Mouse (Mus musculus) granulocyte monocyte progenitor cell, adult 5-6 weeks (primary cell): Measurements from ENCODE around the gene Fiz1. TPM values are rescaled to one million over a fixed set of nuclear protein-coding genes. Genes with fewer than 3 reads are reported as not detected.
"Not testable (repeated sequence)": the region's sequence is repeated elsewhere in the genome, so short reads cannot be mapped to it uniquely, and the experiment has no call there.

ENCODE experiments used
- ATAC-seq: replicated peaks from 2 replicates; pipeline ENCODE4 v1.8.0; 2016; ENCODE audit warnings: mild to moderate bottlenecking, moderate TSS enrichment, inconsistent platforms; ENCODE audit not compliant: poor library complexity, severe bottlenecking
- total RNA-seq, 2 experiments: library from RNA; stranded (forward) in 1 of 2; stranded (reverse) in 1 of 2; fragments of 200-712, 200-1000 nt in 1 of 2; fragments of >200 nt in 1 of 2; fragmentation: Nextera tagmentation in 1 of 2; gene quantifications; 2 replicates each; pipeline ENCODE4 v1.2.3; 2014 to 2017

The Fiz1 gene
- total RNA-seq, 2 experiments from 2014 or later: 23.4 to 27.4 TPM

DNA sequence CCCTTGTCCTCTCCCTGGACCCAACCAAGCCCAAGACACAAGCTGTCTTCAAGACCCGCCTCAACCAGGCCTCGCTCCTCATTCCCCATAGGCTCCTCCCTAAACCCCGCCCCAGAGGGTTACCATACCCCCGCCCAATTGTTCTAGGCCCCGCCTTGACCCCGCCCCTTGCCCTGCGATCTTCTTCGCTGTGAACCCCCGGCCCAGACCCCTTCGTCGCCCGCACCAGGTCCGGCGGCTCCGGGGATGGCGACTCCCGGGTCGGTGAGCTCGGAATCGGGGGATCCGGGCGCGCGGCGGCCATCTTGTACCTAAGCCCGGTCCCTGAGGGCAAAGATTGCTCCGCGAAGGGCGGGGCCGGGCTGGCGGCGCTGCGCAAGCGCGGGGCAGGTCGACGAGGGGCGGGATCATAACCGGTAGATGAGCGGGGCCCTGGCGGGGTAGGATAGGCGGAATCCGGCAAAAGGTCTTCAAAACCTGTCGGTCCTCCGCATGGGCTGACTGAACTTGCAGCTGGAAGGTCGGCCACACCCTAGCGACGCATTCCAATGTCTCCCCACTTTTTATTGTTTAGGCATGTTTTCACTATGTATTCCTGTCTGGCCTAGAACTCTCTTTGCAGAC is 23.7 kb upstream of the Fiz1 start, which contains the start of gene Zfp784:
TSS of gene Zfp784 (minus strand) at position 338 of the 624 bp plus-strand sequence.
- peak; percentile 95 for ATAC-seq

GRCm38 (mm10) chr7:5037467-5037866 is 23.0 kb upstream of the Fiz1 start:
- ATAC-seq: no peak

DNA sequence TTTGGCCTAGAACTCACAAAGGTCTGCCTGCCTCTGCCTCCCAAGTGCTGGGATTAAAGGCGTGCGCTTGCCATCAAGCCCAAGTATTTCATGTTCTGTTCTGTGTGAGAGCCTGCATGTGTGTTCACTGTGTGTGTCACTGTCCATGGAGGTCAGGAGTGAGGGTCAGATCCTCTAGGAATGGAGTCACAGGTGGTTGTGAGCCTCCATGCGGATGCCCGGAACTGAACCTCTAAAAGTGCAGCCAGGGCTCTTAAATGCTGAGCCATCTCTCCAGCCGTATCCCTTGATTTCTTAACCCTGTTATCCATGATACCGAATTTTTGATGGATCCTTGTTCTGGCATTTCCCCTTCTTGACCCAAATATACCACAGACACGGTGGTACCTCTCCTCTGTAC is 22.5 kb upstream of the Fiz1 start:
- ATAC-seq: no peak

DNA sequence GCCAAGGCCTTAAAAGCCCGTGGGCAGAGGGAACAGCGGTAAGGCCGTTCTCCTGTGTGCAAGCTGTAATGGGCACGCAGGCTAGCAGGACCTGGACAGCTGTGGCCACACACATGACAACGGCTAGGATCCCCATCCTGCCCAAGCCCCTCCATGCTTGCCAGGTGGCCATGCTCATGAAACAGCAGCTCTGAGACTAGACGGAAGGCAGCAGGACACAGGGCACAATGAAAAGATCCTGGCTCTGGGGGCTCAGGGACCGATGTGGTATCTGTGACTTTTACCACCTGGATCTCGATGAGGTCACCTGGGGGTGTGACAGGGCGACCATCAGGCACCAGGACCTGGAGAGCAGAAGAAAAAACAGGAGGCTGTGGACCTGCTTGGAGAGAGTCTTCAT is 21.6 kb upstream of the Fiz1 start:
- ATAC-seq: no peak

GRCm38 (mm10) chr7:5035628-5036027 is 21.1 kb upstream of the Fiz1 start:
- ATAC-seq: no peak

DNA sequence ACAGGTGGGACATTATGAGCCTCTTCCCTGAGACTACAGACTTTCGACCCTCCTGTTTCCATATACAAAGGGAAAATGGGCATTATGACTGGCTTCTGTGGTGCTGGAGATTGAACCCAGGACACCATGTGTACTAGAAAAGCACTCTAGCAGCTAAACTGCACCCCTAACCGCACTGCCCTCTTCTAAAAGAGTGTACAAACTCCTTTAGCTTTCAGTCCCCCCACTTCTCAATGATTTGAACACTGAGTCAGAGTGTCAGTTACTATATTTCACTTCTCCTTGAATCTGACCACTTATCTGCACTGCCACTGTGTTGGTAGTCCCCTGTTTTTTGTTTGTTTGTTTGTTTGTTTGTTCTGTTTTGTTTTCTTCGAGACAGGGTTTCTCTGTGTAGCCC is 19.3 kb upstream of the Fiz1 start, which contains the start of gene 4632433K11Rik:
TSS of gene 4632433K11Rik (plus strand) at position 301 of the 400 bp plus-strand sequence.
- no peak for ATAC-seq

- ATAC-seq: no peak
These were observed 17.0 kb upstream of the Fiz1 start for GRCm38 (mm10) chr7:5031496-5031895.

GRCm38 (mm10) chr7:5030554-5031275 is 16.2 kb upstream of the Fiz1 start:
- ATAC-seq: no peak

DNA sequence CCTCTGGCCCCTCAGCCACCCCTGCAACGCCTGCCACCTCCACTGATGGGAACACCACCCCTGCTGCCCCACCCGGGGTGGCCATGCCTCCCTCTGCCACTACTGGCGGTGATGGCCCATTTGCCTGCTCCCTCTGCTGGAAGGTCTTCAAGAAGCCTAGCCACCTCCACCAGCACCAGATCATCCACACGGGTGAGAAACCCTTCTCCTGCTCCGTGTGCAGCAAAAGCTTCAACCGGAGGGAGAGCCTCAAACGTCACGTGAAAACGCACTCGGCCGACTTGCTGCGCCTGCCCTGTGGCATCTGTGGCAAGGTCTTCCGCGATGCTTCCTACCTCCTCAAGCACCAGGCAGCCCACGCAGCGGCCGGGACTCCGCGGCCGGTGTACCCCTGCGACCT is 15.4 kb upstream of the Fiz1 start:
- ATAC-seq: no peak

- ATAC-seq: no peak
These were observed 15.0 kb upstream of the Fiz1 start for GRCm38 (mm10) chr7:5029543-5029942.

- ATAC-seq: no peak
These were observed 6.7 kb upstream of the Fiz1 start for GRCm38 (mm10) chr7:5021197-5021596.

DNA sequence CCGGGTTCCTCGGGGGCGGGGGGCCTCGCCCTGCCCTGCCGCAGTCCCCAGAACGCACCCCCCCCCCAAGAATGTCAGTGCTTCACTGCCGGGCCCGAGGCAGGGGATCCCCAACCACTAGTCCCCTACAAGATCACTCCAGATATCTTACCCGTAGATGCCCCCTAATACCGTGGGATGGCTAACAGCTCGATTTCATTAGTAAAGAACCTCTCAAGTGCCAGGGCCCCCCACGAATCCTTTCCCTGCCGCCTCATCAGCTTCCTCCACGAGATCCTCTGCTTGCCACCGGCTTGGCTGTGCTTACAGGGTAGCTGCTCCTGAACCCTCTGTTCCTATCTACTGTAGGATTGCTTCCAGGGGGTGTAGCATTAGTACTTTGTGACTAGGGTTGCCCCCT is 6.2 kb upstream of the Fiz1 start:
- no peak for ATAC-seq

GRCm38 (mm10) chr7:5020000-5020681 is 5.6 kb upstream of the Fiz1 start, which contains the start of the genes Zfp865 and Ccdc106:
Gene Zfp865, plus strand, starts transcription at chr7:5020376.
Gene Ccdc106, plus strand, starts transcription at chr7:5020553.
- ATAC-seq: peak; percentile 76

- ATAC-seq: not testable (repeated sequence)
These were observed 5.1 kb upstream of the Fiz1 start for GRCm38 (mm10) chr7:5019576-5019975.

DNA sequence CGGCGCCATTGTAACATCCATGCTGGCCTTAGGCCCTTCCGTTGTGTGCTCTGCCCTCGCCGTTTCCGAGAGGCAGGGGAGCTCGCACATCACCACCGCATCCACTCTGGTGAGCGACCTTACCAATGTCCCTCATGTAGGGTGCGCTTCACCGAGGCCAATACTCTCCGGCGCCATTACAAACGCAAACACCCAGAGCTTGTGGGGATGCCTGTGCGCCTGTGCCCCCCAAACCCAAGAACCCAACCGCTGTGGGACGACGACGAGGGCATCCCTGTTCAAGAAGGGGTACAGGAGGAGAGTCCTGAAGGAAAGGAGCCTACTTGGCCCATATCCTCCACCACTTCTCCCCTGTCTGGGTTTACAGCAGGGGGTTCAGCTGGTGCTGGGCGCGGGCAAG is 3.4 kb upstream of the Fiz1 start:
- no peak for ATAC-seq

DNA sequence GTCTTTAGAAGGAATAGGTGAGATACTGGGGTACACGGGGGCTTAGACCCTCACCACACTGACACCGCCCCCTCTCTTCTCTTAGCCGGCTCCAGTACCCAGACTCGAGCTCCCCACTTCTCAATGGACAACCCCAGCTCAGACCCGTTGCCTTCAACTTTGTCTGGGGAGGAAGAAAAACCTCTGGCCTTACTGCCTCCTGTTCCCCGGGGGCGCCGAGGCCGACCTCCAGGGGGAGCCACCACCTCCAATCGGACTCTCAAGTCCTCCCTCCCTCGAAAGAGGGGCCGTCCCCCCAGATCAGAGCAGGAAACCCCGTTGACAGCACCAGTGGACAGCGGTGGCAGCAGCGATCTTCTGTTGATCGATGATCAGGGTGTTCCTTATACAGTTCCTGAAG is 2.9 kb upstream of the Fiz1 start:
- no peak for ATAC-seq

DNA sequence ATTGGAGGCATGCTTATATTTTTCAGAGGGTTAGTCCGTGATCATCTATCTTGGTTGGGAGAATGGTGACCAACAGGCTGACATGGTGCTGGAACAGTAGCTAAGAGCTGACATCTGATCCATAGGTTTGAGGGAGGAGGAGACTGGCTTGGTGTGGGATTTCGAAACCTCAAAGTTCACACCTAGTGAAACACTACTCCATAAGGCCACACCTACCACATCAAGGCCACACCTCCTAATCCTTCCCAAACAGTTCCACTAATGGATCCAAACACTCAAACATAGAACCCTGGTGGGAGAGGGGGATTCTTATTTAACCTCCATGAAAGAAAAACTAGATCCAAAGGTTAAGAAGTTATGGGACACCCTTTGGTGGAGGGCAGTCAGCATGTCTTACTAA is 2.4 kb upstream of the Fiz1 start:
- no peak for ATAC-seq

GRCm38 (mm10) chr7:5016057-5016456 is 1.6 kb upstream of the Fiz1 start:
- ATAC-seq: no peak

GRCm38 (mm10) chr7:5015118-5016001 is 863 bp upstream of the Fiz1 start, which contains the start of gene Gm44973:
Gene Gm44973, plus strand, starts transcription at chr7:5015496.
- ATAC-seq: peak; percentile 51
